Mouse (Mus musculus): Measurements from ENCODE around the gene Trabd. TPM values are rescaled to one million over a fixed set of nuclear protein-coding genes. Genes with fewer than 3 reads are reported as not detected.

Trabd gene
- 42.8 TPM for polyA plus RNA-seq (2014; fragmentation: Illumina TruSeq; extraction: RNeasy Lipid Tissue Mini Kit (QIAGEN cat#74804); ENCODE audit: low read depth, low replicate concordance)

GRCm38 (mm10) chr15:89074613-89075477 lies at the start of gene Trabd:
TSS of gene Trabd (plus strand) at chr15:89075124.

GRCm38 (mm10) chr15:89059161-89059931 lies 15.6 kb upstream of the Trabd start, which contains the start of gene Panx2:
TSS of gene Panx2 (plus strand) at chr15:89059734.

GRCm38 (mm10) chr15:89088607-89089247 lies 13.8 kb downstream of the Trabd start, which contains the start of gene Selenoo:
TSS of gene Selenoo (plus strand) at chr15:89089084.

GRCm38 (mm10) chr15:89122649-89123366 lies 47.9 kb downstream of the Trabd start, which contains the start of gene Tubgcp6:
TSS of gene Tubgcp6 (minus strand) at chr15:89123112.

GRCm38 (mm10) chr15:89128382-89129350 lies 53.7 kb downstream of the Trabd start, which contains the start of gene Hdac10:
TSS of gene Hdac10 (minus strand) at chr15:89128700.

Other genes starting within 250 kb of the Trabd start
- 87.1 TPM for gene Pim3, start 212.9 kb upstream of the Trabd start, polyA plus RNA-seq (2014; fragmentation: Illumina TruSeq; extraction: RNeasy Lipid Tissue Mini Kit (QIAGEN cat#74804); ENCODE audit: low read depth, low replicate concordance)
- not detected for gene Ttll8, start 120.7 kb upstream of the Trabd start, polyA plus RNA-seq (2014; fragmentation: Illumina TruSeq; extraction: RNeasy Lipid Tissue Mini Kit (QIAGEN cat#74804); ENCODE audit: low read depth, low replicate concordance)
- not detected for gene Mlc1, start 96.1 kb upstream of the Trabd start, polyA plus RNA-seq (2014; fragmentation: Illumina TruSeq; extraction: RNeasy Lipid Tissue Mini Kit (QIAGEN cat#74804); ENCODE audit: low read depth, low replicate concordance)
- 68.0 TPM for gene Mov10l1, start 92.2 kb upstream of the Trabd start, polyA plus RNA-seq (2014; fragmentation: Illumina TruSeq; extraction: RNeasy Lipid Tissue Mini Kit (QIAGEN cat#74804); ENCODE audit: low read depth, low replicate concordance)
- gene Panx2, start 15.4 kb upstream of the Trabd start, polyA plus RNA-seq (2014; fragmentation: Illumina TruSeq; extraction: RNeasy Lipid Tissue Mini Kit (QIAGEN cat#74804); ENCODE audit: low read depth, low replicate concordance): 1.3 TPM
- gene Selenoo, start 14.0 kb downstream of the Trabd start, polyA plus RNA-seq (2014; fragmentation: Illumina TruSeq; extraction: RNeasy Lipid Tissue Mini Kit (QIAGEN cat#74804); ENCODE audit: low read depth, low replicate concordance): 18.2 TPM
- gene Tubgcp6, start 48.0 kb downstream of the Trabd start, polyA plus RNA-seq (2014; fragmentation: Illumina TruSeq; extraction: RNeasy Lipid Tissue Mini Kit (QIAGEN cat#74804); ENCODE audit: low read depth, low replicate concordance): 9.0 TPM
- 12.0 TPM for gene Hdac10, start 53.6 kb downstream of the Trabd start, polyA plus RNA-seq (2014; fragmentation: Illumina TruSeq; extraction: RNeasy Lipid Tissue Mini Kit (QIAGEN cat#74804); ENCODE audit: low read depth, low replicate concordance)
- 34.4 TPM for gene Mapk12, start 65.6 kb downstream of the Trabd start, polyA plus RNA-seq (2014; fragmentation: Illumina TruSeq; extraction: RNeasy Lipid Tissue Mini Kit (QIAGEN cat#74804); ENCODE audit: low read depth, low replicate concordance)
- gene Mapk11, start 74.5 kb downstream of the Trabd start, polyA plus RNA-seq (2014; fragmentation: Illumina TruSeq; extraction: RNeasy Lipid Tissue Mini Kit (QIAGEN cat#74804); ENCODE audit: low read depth, low replicate concordance): 3.5 TPM
- gene Plxnb2, start 105.7 kb downstream of the Trabd start, polyA plus RNA-seq (2014; fragmentation: Illumina TruSeq; extraction: RNeasy Lipid Tissue Mini Kit (QIAGEN cat#74804); ENCODE audit: low read depth, low replicate concordance): 81.6 TPM
- gene Dennd6b, start 121.4 kb downstream of the Trabd start, polyA plus RNA-seq (2014; fragmentation: Illumina TruSeq; extraction: RNeasy Lipid Tissue Mini Kit (QIAGEN cat#74804); ENCODE audit: low read depth, low replicate concordance): 16.5 TPM
- 49.4 TPM for gene Ppp6r2, start 136.4 kb downstream of the Trabd start, polyA plus RNA-seq (2014; fragmentation: Illumina TruSeq; extraction: RNeasy Lipid Tissue Mini Kit (QIAGEN cat#74804); ENCODE audit: low read depth, low replicate concordance)
- gene Sbf1, start 240.2 kb downstream of the Trabd start, polyA plus RNA-seq (2014; fragmentation: Illumina TruSeq; extraction: RNeasy Lipid Tissue Mini Kit (QIAGEN cat#74804); ENCODE audit: low read depth, low replicate concordance): 45.0 TPM
- not detected for gene Adm2, start 247.6 kb downstream of the Trabd start, polyA plus RNA-seq (2014; fragmentation: Illumina TruSeq; extraction: RNeasy Lipid Tissue Mini Kit (QIAGEN cat#74804); ENCODE audit: low read depth, low replicate concordance)

All from heart, adult 10 weeks (tissue).